ENCODE assay signal across 8 mouse cellular contexts in genomic region chrX:102250891-102251170, GRCm38 (mm10). TPM values are rescaled to one million over a fixed set of nuclear protein-coding genes. Genes with fewer than 3 reads are reported as not detected.
DNase-seq lines count a peak whose midpoint lies in the region; ATAC-seq and TF ChIP-seq lines count a peak whose summit lies in the region.

No protein-coding gene starts in this region.

- no peak overlapping the region for H3K27ac ChIP-seq in kidney, embryonic 16.5 days (ENCODE audit: low read length)
- H3K27ac ChIP-seq in embryonic facial prominence, embryonic 10.5 days (replicated peaks) = peak overlapping the region; percentile 83
- H3K27ac ChIP-seq in hindbrain, postnatal 0 days = no peak overlapping the region

- H3K9me3 ChIP-seq in kidney, embryonic 16.5 days (ENCODE audit: low read length) = peaks cover 8% of the 10 kb centered on the region; the same call in 1 of the 2 replicates
- H3K9me3 ChIP-seq in embryonic facial prominence, embryonic 10.5 days = peaks cover 2% of the 10 kb centered on the region; the same call in 1 of the 2 replicates
- H3K9me3 ChIP-seq in hindbrain, postnatal 0 days (ENCODE audit: low read length) = no peaks in the 10 kb centered on the region

- peaks cover 10% of the 10 kb centered on the region; the same call in 1 of the 2 replicates for H3K4me1 ChIP-seq in kidney, embryonic 16.5 days (ENCODE audit: insufficient read depth, low read length)
- peaks cover 16% of the 10 kb centered on the region for H3K4me1 ChIP-seq in embryonic facial prominence, embryonic 10.5 days
- H3K4me1 ChIP-seq in hindbrain, postnatal 0 days (ENCODE audit: insufficient read depth, low read length) = no peaks in the 10 kb centered on the region

- H3K9ac ChIP-seq in kidney, embryonic 16.5 days (replicated peaks; ENCODE audit: low read length) = peak overlapping the region; percentile 65
- peak overlapping the region; percentile 41; the same call in 1 of the 2 replicates for H3K9ac ChIP-seq in hindbrain, postnatal 0 days (replicated peaks; ENCODE audit: low read length)

- TF ChIP-seq CTCF in hindbrain, postnatal 0 days (IDR thresholded peaks at IDR 0.05; ENCODE audit: low read depth) = no peak

- 22% methylated on average over 24 of the region's 24 CpGs for WGBS in kidney, embryonic 16.5 days
- WGBS in embryonic facial prominence, embryonic 10.5 days = 12% methylated on average over 24 of the region's 24 CpGs
- WGBS in hindbrain, postnatal 0 days = 33% methylated on average over 24 of the region's 24 CpGs

- intact Hi-C loops in left cerebral cortex, postnatal 14 days (cut with DNase I) = loop anchor here (5.0 to 10.0 kb wide), 2 partner anchors 104 to 226 kb away; no protein-coding TSS in a partner anchor

- DNase-seq in kidney, postnatal 14 days = no peak
- no peak for DNase-seq in embryonic facial prominence, embryonic 10.5 days (ENCODE audit: low spot score)
- DNase-seq in hindbrain, postnatal 0 days (ENCODE audit: low spot score) = no peak
- peak; percentile 3 for DNase-seq in naive thymus-derived CD4-positive, alpha-beta T cell, adult 2 months (ENCODE audit: low read depth)
- no peak for DNase-seq in cerebellum, postnatal 14 days
- DNase-seq in left cerebral cortex, adult 8-10 months (ENCODE audit: low spot score in 2 of 2) = no peak
- no peak for DNase-seq in left cerebral cortex, postnatal 14 days (ENCODE audit: low spot score in 2 of 2)

- H3K27me3 ChIP-seq in kidney, embryonic 16.5 days (ENCODE audit: insufficient read depth, low read length) = peaks cover 62% of the 10 kb centered on the region
- peaks cover 94% of the 10 kb centered on the region for H3K27me3 ChIP-seq in embryonic facial prominence, embryonic 10.5 days (replicated peaks; ENCODE audit: low read depth, poor library complexity, severe bottlenecking)
- H3K27me3 ChIP-seq in hindbrain, postnatal 0 days (ENCODE audit: insufficient read depth, low read length) = no peaks in the 10 kb centered on the region

- H3K4me3 ChIP-seq in kidney, embryonic 16.5 days (ENCODE audit: low read length) = peak overlapping the region; percentile 56
- peak overlapping the region; percentile 67 for H3K4me3 ChIP-seq in embryonic facial prominence, embryonic 10.5 days
- peak overlapping the region; percentile 52 for H3K4me3 ChIP-seq in hindbrain, postnatal 0 days (ENCODE audit: low read length)

- ATAC-seq in kidney, embryonic 16.5 days (ENCODE audit: low FRiP score, low TSS enrichment) = no peak
- ATAC-seq in hindbrain, postnatal 0 days = no peak

- H3K36me3 ChIP-seq in kidney, embryonic 16.5 days (ENCODE audit: insufficient read depth, low read length) = 0 out of 2 replicates have a peak, but pooled peaks cover 5% of the 10 kb centered on the region
- H3K36me3 ChIP-seq in embryonic facial prominence, embryonic 10.5 days (replicated peaks) = peaks cover 17% of the 10 kb centered on the region
- H3K36me3 ChIP-seq in hindbrain, postnatal 0 days (ENCODE audit: insufficient read depth, low read length) = no peaks in the 10 kb centered on the region

- H3K4me2 ChIP-seq in kidney, embryonic 16.5 days (replicated peaks; ENCODE audit: low read depth, low read length) = peak overlapping the region; percentile 73
- peak overlapping the region; percentile 70 for H3K4me2 ChIP-seq in hindbrain, postnatal 0 days (ENCODE audit: low read depth, low read length)

RNA-seq across cellular contexts. Expression of gene Cited1, which starts 1.1 kb away (rescaled TPM):
- 142 and 163 TPM in 2 replicates for polyA plus RNA-seq in kidney, embryonic 16.5 days (2015; fragmentation: Nextera tagmentation; extraction: Ambion mirVana)
- 66.3 and 69.6 TPM in 2 replicates for polyA plus RNA-seq in embryonic facial prominence, embryonic 10.5 days (2016; fragmentation: Nextera tagmentation; extraction: Ambion mirVana)
- total RNA-seq in hindbrain, postnatal 0 days (2014; rRNA removed) = 5.4 and 21.2 TPM in 2 replicates
- 18.2 and 20.5 TPM in 2 replicates for polyA plus RNA-seq in hindbrain, postnatal 0 days (2015; fragmentation: Nextera tagmentation; extraction: Ambion mirVana)
- total RNA-seq in left cerebral cortex, adult 8-10 months (2022) = 1 to 10 TPM; 2.8 to 4.0 (median 3.3) TPM
- 1 to 10 TPM; 5.5 to 6.3 TPM for total RNA-seq in left cerebral cortex, postnatal 14 days (2021)
